Mouse (Mus musculus) CH12.LX (cell line): ENCODE data around the gene Cracr2a.

ENCODE experiments used
- CTCF ChIP-seq, 2 experiments: IDR thresholded peaks in 1 of 2; conservative IDR thresholded peaks in 1 of 2; 2 replicates each; pipeline ENCODE4 v1.5.1; 2011 to 2012; ENCODE audit warnings: low read depth in 2 of 2, low read length in 2 of 2, improper control_type of control experiment in 1 of 2, inconsistent platforms in 1 of 2, mild to moderate bottlenecking in 1 of 2, moderate library complexity in 1 of 2
- E2F4 ChIP-seq: IDR thresholded peaks from 2 replicates; pipeline ENCODE4 v1.6.1; 2011; ENCODE audit warnings: low read depth, low read length, improper control_type of control experiment; ENCODE audit not compliant: insufficient replicate concordance
- EP300 ChIP-seq: IDR thresholded peaks from 2 replicates; pipeline ENCODE4 v1.6.1; 2011; ENCODE audit warnings: low read length, improper control_type of control experiment
- MAX ChIP-seq: IDR thresholded peaks from 2 replicates; pipeline ENCODE4 v1.6.1; 2011; ENCODE audit warnings: low read length, improper control_type of control experiment
- MEF2A ChIP-seq: IDR thresholded peaks from 2 replicates; pipeline ENCODE4 v1.6.1; 2014; ENCODE audit warnings: low read depth, mild to moderate bottlenecking, inconsistent platforms, low read length, improper control_type of control experiment, borderline replicate concordance
- MXI1 ChIP-seq: IDR thresholded peaks from 2 replicates; pipeline ENCODE4 v1.6.1; 2011; ENCODE audit warnings: mild to moderate bottlenecking, low read depth, low read length, improper control_type of control experiment
- RAD21 ChIP-seq: IDR thresholded peaks from 2 replicates; pipeline ENCODE4 v1.6.1; 2011; ENCODE audit warnings: low read depth, mild to moderate bottlenecking, low read length, improper control_type of control experiment, moderate library complexity
- ZC3H11A ChIP-seq: IDR thresholded peaks from 2 replicates; pipeline ENCODE4 v1.6.1; 2012; ENCODE audit warnings: low read depth, mild to moderate bottlenecking, inconsistent platforms, low read length, improper control_type of control experiment

DNA sequence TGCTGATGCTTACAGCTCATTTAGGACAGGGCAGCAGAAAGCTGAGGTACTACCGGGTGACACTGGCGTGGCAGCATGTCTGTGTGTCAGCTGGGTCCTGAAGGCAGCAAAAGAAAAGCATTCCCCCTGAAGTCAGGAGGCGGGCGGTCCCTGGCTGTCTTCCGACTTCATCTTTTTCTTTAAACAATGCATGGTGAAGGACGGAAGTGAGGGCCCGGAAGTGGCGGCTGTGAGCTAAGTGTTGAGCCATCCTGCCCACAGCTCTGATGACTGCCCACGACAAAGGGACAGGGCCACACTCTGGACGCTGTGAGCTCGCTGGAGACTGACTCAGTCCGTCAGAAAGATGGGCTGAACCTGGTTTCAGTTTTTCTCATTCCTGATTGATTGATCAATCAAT lies 20.8 kb downstream of the Cracr2a start:
- TF ChIP-seq CTCF (conservative IDR thresholded peaks at IDR 0.05 in 1 of 2, IDR thresholded peaks at IDR 0.05 in 1 of 2; ENCODE audit: low read depth in 2 of 2, low read length in 2 of 2) (no peak), ZC3H11A (no peak), MAX (no peak), E2F4 (no peak), MXI1 (no peak), EP300 (no peak), MEF2A (no peak), RAD21 (no peak)
